Mouse (Mus musculus) limb, embryonic 10.5 days (tissue): Measurements from ENCODE around the gene Aar2. TPM values are rescaled to one million over a fixed set of nuclear protein-coding genes. Genes with fewer than 3 reads are reported as not detected.
A peak's percentile ranks its signal among the peaks of the same experiment; 100 is the strongest.

Experiments used
- DNase-seq: peaks from one replicate; pipeline ENCODE4 v3.0.0-alpha.2; 2017; ENCODE audit warnings: low spot score
- H3K27ac ChIP-seq: fragments of 300-500 bp; sonication (generic); 2 replicates; pipeline ENCODE4 v1.5.1; 2016; ENCODE audit warnings: mild to moderate bottlenecking
- H3K27me3 ChIP-seq: fragments of 300-500 bp; sonication (generic); 2 replicates; pipeline ENCODE4 v1.6.1; 2016; ENCODE audit warnings: low read depth, mild to moderate bottlenecking; ENCODE audit not compliant: poor library complexity, severe bottlenecking
- H3K36me3 ChIP-seq: fragments of 300-500 bp; sonication (generic); 2 replicates; pipeline ENCODE4 v1.6.1; 2016; ENCODE audit warnings: mild to moderate bottlenecking, moderate library complexity
- H3K4me1 ChIP-seq: fragments of 300-500 bp; sonication (generic); 2 replicates; pipeline ENCODE4 v1.6.1; 2016
- H3K4me3 ChIP-seq: fragments of 300-500 bp; sonication (generic); 2 replicates; pipeline ENCODE4 v1.5.1; 2016; ENCODE audit warnings: mild to moderate bottlenecking, moderate library complexity
- H3K9me3 ChIP-seq: fragments of 300-500 bp; sonication (generic); replicated peaks from 2 replicates; pipeline ENCODE4 v1.6.1; 2016; ENCODE audit warnings: mild to moderate bottlenecking
- WGBS: fragments of 180-500 bp; shearing (Covaris S2); methylation state at CpG from one replicate; pipeline ENCODE4 v1.1.7; 2016; 5-methylcytosine and 5-hydroxymethylcytosine counted together
- polyA plus RNA-seq: library from polyadenylated mRNA; unstranded; fragments of >200 nt; fragmentation: Nextera tagmentation; extraction: Ambion mirVana; gene quantifications from 2 replicates; pipeline ENCODE4 v1.2.1, GENCODE M21; 2016

The Aar2 gene
- polyA plus RNA-seq, 1 experiment from 2014 or later, result 50.0 TPM

DNA sequence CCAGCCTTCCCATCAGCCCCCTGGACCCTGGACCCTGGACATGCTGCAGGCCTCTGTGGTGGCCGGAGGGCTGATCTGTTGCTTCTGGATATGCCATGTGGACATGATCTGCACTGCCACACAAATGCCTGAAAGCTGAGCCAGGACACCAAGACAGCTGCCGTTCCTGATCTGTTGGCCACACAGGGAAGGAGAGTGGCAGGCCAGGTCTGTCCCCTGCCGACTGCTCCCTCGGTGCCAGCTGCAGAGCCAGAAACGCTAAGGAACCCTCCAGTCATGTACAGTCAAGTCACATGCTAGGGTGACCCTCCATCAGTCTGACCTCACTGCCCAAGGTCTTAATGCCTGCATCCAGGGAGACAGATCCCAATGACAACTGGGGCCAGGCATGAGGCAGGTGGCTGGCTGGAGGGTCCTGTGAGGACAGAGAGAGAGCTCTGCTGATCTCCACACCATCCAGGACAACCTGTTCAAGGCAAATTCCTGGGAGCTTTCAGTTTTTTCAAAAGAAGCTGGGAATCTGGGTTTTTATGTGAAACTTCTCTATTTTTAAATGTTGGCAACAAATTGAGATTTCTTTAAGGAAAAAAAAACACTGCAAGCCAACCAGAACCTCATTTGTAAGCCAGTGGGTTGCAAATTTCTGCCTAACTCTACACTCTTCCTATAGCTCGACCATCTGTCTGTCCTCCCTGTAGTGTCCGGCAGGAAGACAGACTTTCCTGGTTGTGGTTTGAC, 29.6 kb downstream of the Aar2 start:
- WGBS, result 82% methylated on average over 7 of the region's 7 CpGs
- Histone ChIP-seq H3K27me3 (no peaks in the 10 kb centered on the region), H3K9me3 (no peaks in the 10 kb centered on the region), H3K4me3 (no peak overlapping the region), H3K36me3 (no peaks in the 10 kb centered on the region), H3K27ac (no peak overlapping the region), H3K4me1 (no peaks in the 10 kb centered on the region)
- no peak for DNase-seq

DNA sequence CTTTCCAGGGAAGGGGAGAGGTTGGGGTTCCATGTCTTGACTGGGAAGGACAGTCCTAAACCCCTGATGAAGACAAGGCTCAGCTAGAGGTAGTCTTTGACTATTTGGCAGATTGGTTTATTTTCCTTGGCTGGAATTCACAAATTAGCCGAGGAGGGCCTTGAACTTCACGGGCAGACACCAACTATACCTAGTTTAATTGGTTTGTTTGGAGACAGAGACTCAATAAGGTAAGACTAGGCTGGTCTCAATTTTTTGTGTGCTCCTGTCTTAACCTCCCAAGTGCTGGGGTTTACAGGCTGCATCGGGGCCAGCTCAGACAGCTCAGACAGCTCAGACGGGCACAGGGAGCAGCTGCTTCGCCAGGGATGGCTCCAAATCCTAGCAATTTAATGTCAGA, 33.1 kb downstream of the Aar2 start:
- WGBS, result 78% methylated on average over 5 of the region's 5 CpGs
- Histone ChIP-seq H3K27ac (no peak overlapping the region), H3K36me3 (no peaks in the 10 kb centered on the region), H3K4me3 (no peak overlapping the region), H3K27me3 (peaks cover 8% of the 10 kb centered on the region), H3K9me3 (no peaks in the 10 kb centered on the region), H3K4me1 (peaks cover 3% of the 10 kb centered on the region; the same call in 1 of the 2 replicates)
- no peak for DNase-seq

DNA sequence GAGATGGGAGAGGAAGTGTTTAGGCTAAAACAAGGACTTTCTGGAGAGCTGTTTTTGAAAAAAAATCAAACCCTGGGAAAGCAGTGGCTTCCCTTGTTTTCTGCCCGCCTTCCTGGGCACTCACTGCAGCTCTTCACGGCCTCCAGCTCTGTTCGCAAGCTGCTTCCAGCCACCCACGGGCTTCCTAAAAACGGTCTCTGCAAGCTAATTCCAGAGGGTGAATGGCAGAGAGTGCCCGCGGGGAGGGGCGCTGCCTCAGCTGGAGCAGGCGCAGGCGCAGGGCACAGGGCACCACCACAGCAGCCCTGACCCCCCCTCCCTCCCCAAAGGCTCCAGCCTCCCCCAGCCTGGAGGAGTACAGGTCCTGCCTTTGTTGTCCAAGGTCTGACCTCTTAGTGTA, 33.9 kb downstream of the Aar2 start:
- 74% methylated on average over 10 of the region's 10 CpGs for WGBS

DNA sequence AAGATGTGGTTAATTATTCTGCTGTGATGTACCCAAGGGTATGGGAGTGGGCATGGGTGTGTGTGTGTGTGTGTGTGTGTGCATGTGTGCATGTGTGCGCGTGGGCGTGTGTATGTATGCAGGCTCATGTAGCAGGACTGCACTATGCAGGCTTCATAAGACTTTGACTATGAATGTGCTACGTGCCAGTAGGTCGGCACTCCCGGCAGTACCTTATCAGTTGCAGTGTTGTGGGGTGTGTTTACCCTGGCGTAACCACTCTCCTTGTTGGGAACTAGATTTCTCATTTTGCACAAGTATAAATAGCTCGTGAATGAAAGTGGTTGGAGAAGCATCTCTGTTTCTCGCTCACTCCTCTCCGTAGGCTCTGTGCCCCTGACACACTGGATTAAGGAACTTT, 35.5 kb downstream of the Aar2 start:
- WGBS, result 88% methylated on average over 10 of the region's 10 CpGs
- no peak overlapping the region for H3K4me3 ChIP-seq
- no peak for DNase-seq
- no peak overlapping the region for H3K27ac ChIP-seq
- peaks cover 8% of the 10 kb centered on the region for H3K27me3 ChIP-seq
- no peaks in the 10 kb centered on the region for H3K36me3 ChIP-seq
- peaks cover 3% of the 10 kb centered on the region; the same call in 1 of the 2 replicates for H3K4me1 ChIP-seq
- H3K9me3 ChIP-seq, result no peaks in the 10 kb centered on the region

More for the DNA sequence above, 33.9 kb downstream of the Aar2 start:
- Histone ChIP-seq H3K27ac (no peak overlapping the region), H3K27me3 (peaks cover 8% of the 10 kb centered on the region), H3K4me1 (peaks cover 3% of the 10 kb centered on the region; the same call in 1 of the 2 replicates), H3K9me3 (no peaks in the 10 kb centered on the region), H3K4me3 (no peak overlapping the region), H3K36me3 (no peaks in the 10 kb centered on the region)
- DNase-seq, result no peak

DNA sequence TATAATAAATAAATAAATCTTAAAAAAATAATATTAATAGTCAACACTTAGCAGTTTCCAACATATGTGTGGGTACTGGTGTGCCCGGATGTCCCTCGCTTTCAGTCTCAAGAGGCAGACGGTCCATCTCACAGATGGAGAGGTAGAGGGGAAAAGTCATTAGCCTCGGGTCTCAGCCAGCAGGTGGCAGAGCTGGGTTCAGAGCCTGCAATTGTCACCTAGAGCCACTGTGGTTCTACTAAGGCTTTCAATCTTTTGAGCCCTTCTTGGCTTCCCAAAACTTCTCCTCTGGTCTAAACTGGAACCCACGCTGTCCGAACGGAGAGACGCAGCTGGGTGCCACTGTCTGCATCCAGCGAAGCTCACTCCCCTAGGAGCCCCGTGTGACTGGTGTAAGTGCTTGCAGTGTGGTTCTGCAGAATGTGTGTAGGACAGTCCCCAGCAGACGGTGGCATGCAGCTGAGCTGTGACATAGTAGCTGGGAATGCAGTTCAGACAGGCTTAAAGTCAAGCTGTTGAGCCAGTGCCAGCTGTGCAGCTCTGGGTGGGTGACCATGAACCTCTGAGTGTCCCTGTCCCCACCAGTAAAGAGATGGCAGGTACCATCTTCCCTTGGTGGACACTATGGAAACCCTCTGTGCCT, 36.9 kb downstream of the Aar2 start:
- peaks cover 8% of the 10 kb centered on the region for H3K27me3 ChIP-seq
- no peak overlapping the region for H3K27ac ChIP-seq
- H3K4me3 ChIP-seq, result no peak overlapping the region
- H3K4me1 ChIP-seq, result peaks cover 3% of the 10 kb centered on the region; the same call in 1 of the 2 replicates
- DNase-seq, result no peak
- H3K36me3 ChIP-seq, result no peaks in the 10 kb centered on the region
- WGBS, result 63% methylated on average over 11 of the region's 11 CpGs
- no peaks in the 10 kb centered on the region for H3K9me3 ChIP-seq

DNA sequence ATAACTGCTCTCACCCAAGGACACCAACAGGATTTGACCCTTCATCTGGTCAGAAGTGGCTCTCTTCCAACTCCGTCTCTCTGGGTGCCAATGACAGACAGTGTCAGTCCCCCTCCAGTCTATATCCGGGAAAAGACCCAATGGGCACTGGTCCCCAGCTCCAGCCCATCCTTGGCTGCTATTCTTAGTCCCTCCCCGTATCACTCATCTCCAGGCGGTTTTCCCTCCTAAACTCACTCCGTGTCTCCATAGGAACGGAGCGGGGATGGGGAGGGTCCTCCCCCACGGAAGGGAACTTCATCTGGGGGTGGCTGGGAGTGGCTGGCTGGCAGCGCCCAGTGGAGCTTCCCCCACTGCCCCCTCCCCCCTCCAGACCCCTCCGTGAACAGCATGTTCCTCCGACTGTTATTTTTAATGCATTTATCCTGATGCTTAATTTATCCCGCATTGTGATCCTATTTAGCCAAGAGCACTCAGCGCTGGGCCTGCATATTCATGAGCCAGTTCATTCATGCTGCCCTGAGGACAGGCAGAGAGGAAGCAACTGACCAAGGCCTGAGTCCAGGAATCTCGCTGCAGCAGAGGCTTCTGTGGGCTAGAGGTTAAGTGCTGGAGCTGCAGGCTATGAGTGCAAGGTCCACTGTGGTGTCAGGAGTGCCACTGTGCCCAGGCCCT, 37.5 kb downstream of the Aar2 start:
- Histone ChIP-seq H3K4me1 (peaks cover 3% of the 10 kb centered on the region; the same call in 1 of the 2 replicates), H3K36me3 (no peaks in the 10 kb centered on the region), H3K9me3 (no peaks in the 10 kb centered on the region), H3K27ac (no peak overlapping the region), H3K4me3 (no peak overlapping the region), H3K27me3 (peaks cover 8% of the 10 kb centered on the region)
- no peak for DNase-seq
- 56% methylated on average over 14 of the region's 14 CpGs for WGBS

DNA sequence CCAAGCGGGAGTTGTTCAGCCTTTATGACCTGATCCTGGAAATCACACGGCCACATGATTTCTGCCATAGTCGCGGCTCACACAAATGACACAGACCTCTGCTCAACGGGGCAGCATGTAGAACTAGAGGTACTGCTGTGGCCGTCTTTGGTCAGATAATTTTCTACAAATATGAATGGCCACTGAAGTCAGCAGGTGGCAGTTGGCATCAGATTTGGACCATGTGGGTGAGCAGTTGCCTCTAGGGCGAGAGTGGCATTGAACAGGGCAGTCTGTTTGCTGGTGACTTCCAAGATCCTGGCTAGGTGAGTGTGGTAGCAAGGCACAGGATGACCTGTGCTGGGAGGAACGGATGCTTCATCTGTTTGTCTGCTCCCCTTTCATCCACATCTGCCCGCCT, 42.1 kb downstream of the Aar2 start:
- no peak for DNase-seq
- Histone ChIP-seq H3K27ac (no peak overlapping the region), H3K36me3 (no peaks in the 10 kb centered on the region), H3K4me1 (peaks cover 9% of the 10 kb centered on the region), H3K27me3 (no peaks in the 10 kb centered on the region; the same call in 1 of the 2 replicates), H3K9me3 (no peaks in the 10 kb centered on the region), H3K4me3 (no peak overlapping the region)
- 94% methylated on average over 9 of the region's 9 CpGs for WGBS

DNA sequence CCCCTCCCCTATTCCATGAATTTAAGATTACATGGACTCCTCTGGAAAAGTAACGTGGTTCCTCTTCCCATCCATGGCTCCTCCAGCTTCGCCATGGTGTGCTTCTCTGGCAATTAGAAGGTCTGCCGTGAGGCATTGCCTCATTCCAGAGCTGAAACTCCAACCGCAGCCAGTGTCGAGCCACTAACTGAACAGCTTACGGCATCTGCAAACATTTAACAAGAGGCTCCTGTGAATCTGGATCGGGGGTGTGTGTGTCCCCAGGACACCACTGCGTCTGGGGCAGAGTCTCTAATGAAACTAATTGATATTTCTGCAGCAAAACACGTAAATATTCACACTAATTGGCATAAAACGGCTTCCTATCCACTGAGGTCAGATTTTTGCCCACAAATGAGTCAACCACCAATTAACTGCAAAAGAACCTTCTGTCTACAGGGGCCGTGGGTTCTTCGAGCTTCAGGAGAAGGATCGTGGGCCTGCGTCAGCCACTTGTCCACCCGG, 47.7 kb downstream of the Aar2 start:
- DNase-seq, result peak; percentile 41
- H3K9me3 ChIP-seq, result no peaks in the 10 kb centered on the region
- H3K4me1 ChIP-seq, result peaks cover 24% of the 10 kb centered on the region
- no peaks in the 10 kb centered on the region for H3K36me3 ChIP-seq
- no peak overlapping the region for H3K4me3 ChIP-seq
- 32% methylated on average over 15 of the region's 15 CpGs for WGBS
- H3K27me3 ChIP-seq, result no peaks in the 10 kb centered on the region
- H3K27ac ChIP-seq, result no peak overlapping the region

DNA sequence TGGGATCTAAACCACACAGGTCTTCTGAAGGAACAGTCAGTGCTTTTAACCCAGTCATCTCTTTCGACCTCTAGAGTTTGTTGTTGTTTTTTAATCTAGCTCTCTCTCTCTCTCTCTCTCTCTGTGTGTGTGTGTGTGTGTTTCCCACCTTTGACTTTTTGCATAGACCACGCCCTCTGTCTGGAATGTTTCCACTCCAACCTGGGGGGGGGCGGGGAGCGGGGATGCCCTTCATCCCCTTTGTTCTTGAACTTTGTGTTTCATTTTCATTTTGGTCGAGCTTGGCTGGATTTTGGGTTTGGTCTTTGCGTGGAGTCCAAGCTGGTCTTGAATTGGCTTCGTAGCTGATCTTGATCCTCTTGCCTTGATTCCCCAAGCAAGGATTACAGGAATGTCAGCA, 55.2 kb downstream of the Aar2 start:
- Histone ChIP-seq H3K27ac (no peak overlapping the region), H3K27me3 (peaks cover 4% of the 10 kb centered on the region; the same call in 1 of the 2 replicates), H3K4me1 (no peaks in the 10 kb centered on the region), H3K9me3 (no peaks in the 10 kb centered on the region), H3K4me3 (no peak overlapping the region), H3K36me3 (no peaks in the 10 kb centered on the region)
- 87% methylated on average over 7 of the region's 7 CpGs for WGBS
- no peak for DNase-seq

DNA sequence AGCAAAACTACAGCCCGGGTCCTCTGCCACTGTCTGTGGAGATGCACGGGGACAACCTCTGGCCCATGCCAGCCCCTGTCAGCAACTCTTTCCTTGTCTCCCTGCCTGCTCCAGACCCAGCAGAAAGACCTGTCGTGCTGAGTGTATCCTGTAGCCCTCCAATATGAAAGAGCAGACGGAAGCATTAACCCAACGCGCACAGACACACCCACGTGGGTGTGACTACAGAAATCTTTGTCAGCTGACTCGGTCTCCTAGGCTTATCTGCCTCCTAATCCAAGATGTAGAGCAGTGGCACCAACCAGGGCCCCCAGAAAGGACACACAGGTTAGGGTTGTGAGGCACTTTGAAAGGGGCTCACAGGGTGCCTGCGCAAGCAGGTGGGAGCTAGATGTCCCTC, 56.3 kb downstream of the Aar2 start:
- WGBS, result 86% methylated on average over 9 of the region's 9 CpGs
- H3K4me1 ChIP-seq, result no peaks in the 10 kb centered on the region
- DNase-seq, result no peak
- H3K27me3 ChIP-seq, result peaks cover 13% of the 10 kb centered on the region; the same call in 1 of the 2 replicates
- H3K4me3 ChIP-seq, result no peak overlapping the region
- no peak overlapping the region for H3K27ac ChIP-seq
- no peaks in the 10 kb centered on the region for H3K9me3 ChIP-seq
- no peaks in the 10 kb centered on the region for H3K36me3 ChIP-seq

DNA sequence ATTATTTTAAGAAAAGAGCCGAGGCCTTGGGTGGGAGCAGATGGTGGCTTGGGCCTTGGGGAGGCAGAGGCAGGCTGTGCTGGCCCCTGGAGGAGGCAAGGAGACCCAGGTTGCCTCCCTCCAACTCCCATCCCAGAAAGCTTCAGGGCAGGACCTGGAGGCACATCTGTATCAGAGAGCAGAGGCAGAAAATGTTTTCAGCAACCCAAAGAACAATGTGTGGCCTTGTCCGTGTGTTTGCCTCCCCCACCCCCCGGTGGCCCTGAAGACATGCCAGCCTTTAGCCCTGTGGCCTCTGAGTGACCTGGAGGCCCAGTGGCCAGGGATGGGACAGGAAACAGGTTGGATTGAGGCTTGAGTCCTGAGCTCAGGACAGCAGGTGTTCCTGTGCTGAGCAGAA, 57.8 kb downstream of the Aar2 start:
- H3K27ac ChIP-seq, result no peak overlapping the region
- 74% methylated on average over 3 of the region's 3 CpGs for WGBS
- DNase-seq, result no peak
- H3K36me3 ChIP-seq, result no peaks in the 10 kb centered on the region
- no peak overlapping the region for H3K4me3 ChIP-seq
- H3K4me1 ChIP-seq, result no peaks in the 10 kb centered on the region
- H3K9me3 ChIP-seq, result no peaks in the 10 kb centered on the region
- peaks cover 27% of the 10 kb centered on the region for H3K27me3 ChIP-seq

DNA sequence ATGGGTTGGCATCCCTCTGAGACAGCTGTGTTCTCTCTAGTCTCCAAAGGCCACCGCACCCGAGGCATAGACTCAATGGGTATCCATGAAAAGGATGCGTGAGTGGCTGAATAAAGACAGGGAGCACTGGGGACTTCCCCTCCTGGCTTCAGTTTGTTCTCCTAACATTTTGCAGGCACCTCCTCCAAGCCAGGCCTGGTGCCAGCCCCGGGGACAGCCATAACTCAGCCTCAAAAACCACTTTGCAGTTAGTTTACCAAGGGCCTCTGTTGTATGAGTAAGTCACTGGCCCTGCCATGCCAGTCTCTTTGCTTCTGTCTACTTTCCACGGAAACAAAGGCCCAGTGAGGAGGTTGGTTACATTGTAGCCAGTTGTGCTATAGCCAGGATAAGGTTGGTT, 58.6 kb downstream of the Aar2 start:
- no peaks in the 10 kb centered on the region for H3K4me1 ChIP-seq
- H3K36me3 ChIP-seq, result no peaks in the 10 kb centered on the region
- no peak for DNase-seq
- no peaks in the 10 kb centered on the region for H3K9me3 ChIP-seq
- H3K4me3 ChIP-seq, result no peak overlapping the region
- 83% methylated on average over 5 of the region's 5 CpGs for WGBS
- H3K27ac ChIP-seq, result no peak overlapping the region
- H3K27me3 ChIP-seq, result peaks cover 36% of the 10 kb centered on the region

DNA sequence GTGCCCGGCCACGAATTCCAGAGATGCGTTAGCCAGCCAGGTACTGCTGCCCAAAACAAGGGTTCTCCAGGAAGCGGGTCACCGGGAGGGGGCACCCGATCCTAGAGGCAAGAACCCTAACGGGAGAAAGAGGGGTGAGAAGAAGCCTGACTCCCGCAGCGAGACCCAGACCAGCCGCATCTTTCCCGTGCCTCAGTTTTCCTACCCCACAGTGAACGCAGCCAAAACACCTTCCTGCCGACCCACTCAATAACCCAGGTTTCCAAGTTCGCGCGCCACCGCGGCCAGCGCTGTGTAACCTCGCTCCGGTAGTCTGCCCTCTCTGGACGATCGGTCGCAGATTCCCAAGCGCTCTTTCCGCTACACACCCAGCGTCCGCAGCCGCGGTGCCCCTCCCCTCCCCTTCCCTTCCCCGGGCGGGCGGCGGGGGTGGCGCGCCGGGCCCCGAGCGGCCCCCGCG, 65.7 kb downstream of the Aar2 start:
- Histone ChIP-seq H3K4me3 (peak overlapping the region; percentile 70), H3K36me3 (no peaks in the 10 kb centered on the region), H3K4me1 (peaks cover 26% of the 10 kb centered on the region), H3K27ac (peak overlapping the region; percentile 68), H3K27me3 (peaks cover 98% of the 10 kb centered on the region), H3K9me3 (no peaks in the 10 kb centered on the region)
- under 1% methylated on average over 38 of the region's 41 CpGs for WGBS
- DNase-seq, result no peak
